Mouse (Mus musculus) forebrain, embryonic 16.5 days (tissue): ENCODE results near the gene Cul1. TPM values are rescaled to one million over a fixed set of nuclear protein-coding genes. Genes with fewer than 3 reads are reported as not detected.

Source experiments
- ATAC-seq: fragments of 200-750 bp; cut with Nextera tagmentation; 2 replicates; pipeline ENCODE4 v1.8.0; 2017; ENCODE audit warnings: mild to moderate bottlenecking, moderate library complexity
- H3K27ac ChIP-seq: fragments of 300-500 bp; sonication (generic); 2 replicates; pipeline ENCODE4 v1.5.1; 2014; ENCODE audit warnings: low read length, control low read depth
- H3K27me3 ChIP-seq: fragments of 300-500 bp; sonication (generic); replicated peaks from 2 replicates; pipeline ENCODE4 v1.6.1; 2014; ENCODE audit warnings: low read length; ENCODE audit not compliant: control insufficient read depth, insufficient read depth
- H3K36me3 ChIP-seq: fragments of 300-500 bp; sonication (generic); 2 replicates; pipeline ENCODE4 v1.6.1; 2014; ENCODE audit not compliant: control insufficient read depth, insufficient read depth
- H3K4me1 ChIP-seq: fragments of 300-500 bp; sonication (generic); replicated peaks from 2 replicates; pipeline ENCODE4 v1.6.1; 2014; ENCODE audit warnings: low read length; ENCODE audit not compliant: control insufficient read depth, insufficient read depth
- H3K4me2 ChIP-seq: fragments of 300-500 bp; sonication (generic); 2 replicates; pipeline ENCODE4 v1.6.1; 2014; ENCODE audit warnings: mild to moderate bottlenecking, low read length, control low read depth
- H3K4me3 ChIP-seq: fragments of 300-500 bp; sonication (generic); replicated peaks from 2 replicates; pipeline ENCODE4 v1.5.1; 2014; ENCODE audit warnings: mild to moderate bottlenecking, low read length, control low read depth
- H3K9ac ChIP-seq: fragments of 300-500 bp; sonication (generic); replicated peaks from 2 replicates; pipeline ENCODE4 v1.6.1; 2014; ENCODE audit warnings: low read depth, low read length, control low read depth
- H3K9me3 ChIP-seq: fragments of 300-500 bp; sonication (generic); 2 replicates; pipeline ENCODE4 v1.6.1; 2016; ENCODE audit warnings: low read length; ENCODE audit not compliant: control insufficient read depth
- WGBS: fragments of 180-500 bp; shearing (Covaris S2); extraction: QIAGEN DNeasy Blood & Tissue Kit; methylation state at CpG from one replicate; pipeline ENCODE4 v1.1.7; 2014; 5-methylcytosine and 5-hydroxymethylcytosine counted together
- polyA plus RNA-seq: library from polyadenylated mRNA; unstranded; fragments of >200 nt; fragmentation: Nextera tagmentation; extraction: Ambion mirVana; gene quantifications from 2 replicates; pipeline ENCODE4 v1.2.1, GENCODE M21; 2015

Cul1 gene
- polyA plus RNA-seq, 1 experiment from 2014 or later = 168 TPM

DNA sequence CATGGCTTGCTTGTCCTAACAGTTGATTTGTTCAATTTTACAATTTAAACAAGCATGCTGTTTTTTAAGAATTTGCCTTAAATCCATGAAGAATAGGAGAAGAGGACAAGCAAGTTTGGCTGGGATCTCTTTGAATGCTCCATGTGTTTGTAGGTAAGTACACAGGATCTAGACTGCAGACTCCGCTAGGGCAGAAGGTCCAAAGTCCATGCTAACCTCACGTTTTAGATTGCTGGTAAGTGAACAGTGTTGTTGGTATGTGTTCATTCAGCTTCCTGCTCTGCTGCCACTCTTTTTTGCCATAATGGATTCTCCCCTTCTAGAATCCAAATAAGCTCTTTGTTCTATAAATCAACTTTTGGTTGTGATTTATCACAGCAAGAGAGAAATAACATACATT, 73.9 kb downstream of the Cul1 start:
- WGBS = 84% methylated on average over 2 of the region's 2 CpGs
- no peaks in the 10 kb centered on the region for H3K4me1 ChIP-seq
- H3K36me3 ChIP-seq = peaks cover 40% of the 10 kb centered on the region
- H3K27me3 ChIP-seq = no peaks in the 10 kb centered on the region
- H3K4me3 ChIP-seq = no peak overlapping the region
- H3K27ac ChIP-seq = no peak overlapping the region
- H3K9me3 ChIP-seq = no peaks in the 10 kb centered on the region
- no peak overlapping the region for H3K4me2 ChIP-seq
- no peak for ATAC-seq
- H3K9ac ChIP-seq = no peak overlapping the region

DNA sequence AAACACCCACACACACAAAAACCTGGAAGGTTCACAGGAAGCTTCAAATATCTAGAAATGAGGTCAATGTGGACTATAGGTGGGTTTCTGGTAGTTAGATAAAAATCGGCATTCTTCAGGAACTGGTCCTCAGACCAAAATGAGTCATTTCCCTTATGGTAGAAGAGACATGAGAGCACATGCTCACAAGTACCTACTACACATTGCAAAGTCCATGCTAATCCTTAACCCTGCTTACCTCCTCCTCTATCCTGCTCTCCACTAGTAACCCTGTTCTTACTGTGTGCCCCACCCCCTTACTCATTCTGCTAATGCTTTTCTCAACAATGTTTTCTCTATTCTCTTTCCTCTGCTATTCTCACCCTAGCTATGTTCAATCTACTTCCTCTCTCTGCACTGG, 74.5 kb downstream of the Cul1 start:
- no peak overlapping the region for H3K9ac ChIP-seq
- no peak overlapping the region for H3K27ac ChIP-seq
- no peaks in the 10 kb centered on the region for H3K4me1 ChIP-seq
- no peaks in the 10 kb centered on the region for H3K9me3 ChIP-seq
- H3K4me3 ChIP-seq = no peak overlapping the region
- H3K36me3 ChIP-seq = peaks cover 37% of the 10 kb centered on the region
- no peaks in the 10 kb centered on the region for H3K27me3 ChIP-seq
- WGBS = 92% methylated on average over 1 of the region's 1 CpGs
- ATAC-seq = no peak
- H3K4me2 ChIP-seq = no peak overlapping the region

DNA sequence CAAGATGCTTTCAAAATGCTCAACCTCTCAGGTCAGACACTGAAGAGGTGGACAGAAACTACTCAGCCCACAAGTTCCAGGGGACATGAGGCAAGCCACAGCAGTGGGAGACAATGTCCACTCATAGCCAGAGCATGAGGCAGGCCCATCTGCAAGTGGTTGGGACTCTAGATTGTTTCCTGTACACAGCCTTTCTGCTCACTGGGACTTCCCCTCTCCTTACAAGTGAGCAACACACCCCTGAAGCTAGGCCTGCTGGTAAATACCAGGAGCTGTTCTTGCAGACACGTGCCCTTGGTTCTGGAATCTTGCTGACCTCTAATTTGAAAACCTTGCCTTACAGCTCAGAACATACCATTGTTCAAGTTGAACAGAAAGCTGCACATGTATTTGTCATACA, 79.3 kb downstream of the Cul1 start:
- no peak for ATAC-seq
- H3K36me3 ChIP-seq = peaks cover 11% of the 10 kb centered on the region

DNA sequence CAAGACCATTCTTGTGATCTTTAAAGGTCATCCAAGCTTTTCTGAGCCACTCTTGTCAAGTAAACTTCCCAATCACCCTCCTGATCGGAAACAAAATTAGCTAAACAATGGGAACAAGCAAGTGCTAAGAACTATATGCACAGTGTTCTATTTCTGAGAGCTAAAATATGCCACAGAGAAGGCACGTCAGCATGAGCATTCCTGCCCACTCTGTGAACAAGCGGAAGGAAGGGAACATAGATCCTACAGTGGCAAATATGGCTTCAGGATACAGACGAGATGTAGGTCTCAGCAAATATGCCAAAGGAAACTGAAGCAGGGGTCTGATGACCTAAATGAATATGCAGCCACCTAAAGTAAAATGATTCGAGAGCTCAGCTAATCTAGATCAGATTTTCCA, 82.1 kb downstream of the Cul1 start:
- Histone ChIP-seq H3K27me3 (no peaks in the 10 kb centered on the region), H3K4me3 (no peak overlapping the region), H3K9me3 (no peaks in the 10 kb centered on the region), H3K27ac (no peak overlapping the region), H3K36me3 (peaks cover 8% of the 10 kb centered on the region), H3K4me1 (no peaks in the 10 kb centered on the region), H3K4me2 (no peak overlapping the region), H3K9ac (no peak overlapping the region)
- ATAC-seq = no peak
- WGBS = 88% methylated on average over 5 of the region's 5 CpGs

More for the DNA sequence above, 79.3 kb downstream of the Cul1 start:
- no peak overlapping the region for H3K4me3 ChIP-seq
- no peaks in the 10 kb centered on the region for H3K4me1 ChIP-seq
- no peaks in the 10 kb centered on the region for H3K27me3 ChIP-seq
- H3K9me3 ChIP-seq = no peaks in the 10 kb centered on the region
- H3K9ac ChIP-seq = no peak overlapping the region
- no peak overlapping the region for H3K27ac ChIP-seq
- 80% methylated on average over 1 of the region's 1 CpGs for WGBS
- no peak overlapping the region for H3K4me2 ChIP-seq

DNA sequence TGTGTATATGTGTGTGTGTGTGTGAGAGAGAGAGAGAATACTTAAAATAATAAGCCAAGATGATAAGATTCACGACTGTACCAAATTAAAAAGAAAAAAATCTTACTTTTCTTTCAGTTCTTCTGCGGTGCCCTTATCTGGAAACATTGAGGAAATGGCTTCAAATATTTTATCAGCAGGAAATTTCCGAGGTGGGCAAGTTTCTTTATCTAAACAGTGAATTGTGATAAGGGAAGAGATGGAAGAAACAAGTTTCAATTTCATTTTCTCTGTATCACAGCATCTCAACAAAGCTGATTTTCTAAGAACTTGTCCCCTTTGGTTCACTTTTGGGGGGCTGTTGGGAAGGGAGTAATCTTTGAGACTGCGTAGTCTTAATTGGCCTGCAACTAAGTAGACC, 99.1 kb downstream of the Cul1 start:
- no peak for ATAC-seq

DNA sequence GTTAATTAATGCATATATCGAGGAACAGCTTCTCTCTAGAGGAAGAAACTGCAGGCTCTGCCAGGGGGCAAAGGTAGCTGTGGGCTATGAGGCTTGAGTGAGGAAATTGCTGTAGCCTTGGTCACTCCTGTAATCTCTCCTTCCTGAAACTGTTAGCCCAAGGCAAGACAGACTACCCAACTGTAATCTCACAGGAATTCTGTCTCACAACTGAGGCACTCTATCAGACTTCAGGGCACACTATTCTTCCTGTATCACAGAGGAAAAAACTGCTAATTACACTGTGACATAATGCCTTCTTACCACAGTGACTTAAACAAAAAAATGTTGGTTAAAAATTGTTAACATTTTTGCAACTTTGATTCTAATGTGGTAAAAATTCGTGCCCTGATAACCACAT, 106.1 kb downstream of the Cul1 start:
- H3K9ac ChIP-seq = no peak overlapping the region
- H3K27me3 ChIP-seq = no peaks in the 10 kb centered on the region
- H3K9me3 ChIP-seq = no peaks in the 10 kb centered on the region
- no peak for ATAC-seq
- H3K4me3 ChIP-seq = no peak overlapping the region
- no peak overlapping the region for H3K27ac ChIP-seq
- no peaks in the 10 kb centered on the region for H3K4me1 ChIP-seq
- WGBS = 84% methylated on average over 2 of the region's 2 CpGs
- H3K4me2 ChIP-seq = no peak overlapping the region
- H3K36me3 ChIP-seq = peaks cover 22% of the 10 kb centered on the region

More for the DNA sequence above, 99.1 kb downstream of the Cul1 start:
- Histone ChIP-seq H3K4me3 (no peak overlapping the region), H3K4me1 (no peaks in the 10 kb centered on the region), H3K27ac (no peak overlapping the region), H3K36me3 (peaks cover 37% of the 10 kb centered on the region), H3K9ac (no peak overlapping the region), H3K4me2 (no peak overlapping the region), H3K9me3 (no peaks in the 10 kb centered on the region), H3K27me3 (no peaks in the 10 kb centered on the region)
- WGBS = 96% methylated on average over 4 of the region's 4 CpGs

DNA sequence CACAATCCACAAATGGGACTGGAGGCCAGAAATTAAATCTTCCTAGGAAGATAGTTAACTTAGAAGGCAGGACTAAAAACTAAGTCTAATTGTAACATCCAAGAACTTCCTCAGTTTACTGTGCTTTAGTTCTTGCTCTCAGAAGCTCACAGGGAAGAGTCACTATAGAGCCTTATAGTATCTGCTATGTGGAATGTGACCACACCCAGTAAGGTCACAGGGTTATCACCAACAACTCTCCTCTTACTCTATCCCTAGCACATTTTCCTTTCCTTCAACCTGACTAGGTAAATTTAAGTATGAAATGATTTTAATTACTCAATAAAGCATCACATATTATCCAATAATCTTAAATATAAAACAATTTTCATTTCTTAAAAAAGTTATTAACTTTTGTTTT, 107.2 kb downstream of the Cul1 start:
- ATAC-seq = no peak
- Histone ChIP-seq H3K27ac (no peak overlapping the region), H3K36me3 (peaks cover 17% of the 10 kb centered on the region), H3K4me1 (no peaks in the 10 kb centered on the region; the same call in 1 of the 2 replicates), H3K9me3 (no peaks in the 10 kb centered on the region), H3K4me3 (no peak overlapping the region), H3K4me2 (no peak overlapping the region), H3K9ac (no peak overlapping the region), H3K27me3 (no peaks in the 10 kb centered on the region)

DNA sequence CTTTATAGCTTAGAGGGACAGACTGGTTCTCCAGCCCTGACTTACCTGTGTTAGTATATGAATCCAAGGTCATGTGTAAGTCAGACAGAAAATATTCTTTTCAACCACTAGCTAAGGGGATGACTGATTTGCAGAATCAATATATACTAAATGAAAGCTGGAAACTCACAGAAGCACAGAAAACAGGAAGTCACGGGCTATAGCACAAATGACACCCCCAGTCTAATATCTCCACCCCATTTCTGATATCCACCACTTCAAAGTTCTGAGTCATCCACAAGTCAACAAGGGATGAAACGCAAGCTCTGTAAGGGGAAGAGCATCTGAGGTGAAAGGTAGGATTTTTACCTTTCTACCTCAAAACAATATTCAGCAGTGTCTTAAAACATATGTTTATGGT, 107.6 kb downstream of the Cul1 start:
- Histone ChIP-seq H3K9me3 (no peaks in the 10 kb centered on the region), H3K36me3 (peaks cover 18% of the 10 kb centered on the region), H3K27me3 (no peaks in the 10 kb centered on the region), H3K4me1 (no peaks in the 10 kb centered on the region; the same call in 1 of the 2 replicates), H3K4me2 (no peak overlapping the region), H3K4me3 (no peak overlapping the region), H3K9ac (no peak overlapping the region), H3K27ac (no peak overlapping the region)
- ATAC-seq = no peak
- whole genome bisulfite sequencing = 92% methylated on average over 2 of the region's 2 CpGs

DNA sequence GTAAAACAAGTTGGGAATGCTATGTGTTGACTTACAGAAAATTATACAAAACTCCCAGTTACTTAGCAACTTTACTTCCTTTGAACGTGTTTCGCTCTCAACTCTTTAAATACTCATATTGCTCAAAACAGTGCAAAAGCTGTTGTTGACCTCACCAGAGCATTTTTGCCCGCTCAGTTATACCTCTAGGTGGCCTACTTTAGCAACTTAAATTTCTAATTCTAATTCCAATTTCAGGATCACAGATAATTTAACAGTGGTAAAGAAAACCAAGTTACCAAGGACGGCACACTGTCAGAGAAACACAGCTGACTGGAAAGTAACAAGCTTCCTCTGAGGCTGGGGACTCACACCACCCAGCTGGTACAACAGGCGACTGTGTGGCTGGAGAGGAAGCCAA, 108.2 kb downstream of the Cul1 start:
- 78% methylated on average over 5 of the region's 5 CpGs for WGBS
- Histone ChIP-seq H3K4me1 (no peaks in the 10 kb centered on the region; the same call in 1 of the 2 replicates), H3K27ac (no peak overlapping the region), H3K27me3 (no peaks in the 10 kb centered on the region), H3K4me3 (no peak overlapping the region), H3K9ac (no peak overlapping the region), H3K9me3 (no peaks in the 10 kb centered on the region), H3K4me2 (no peak overlapping the region), H3K36me3 (peaks cover 17% of the 10 kb centered on the region)
- no peak for ATAC-seq

DNA sequence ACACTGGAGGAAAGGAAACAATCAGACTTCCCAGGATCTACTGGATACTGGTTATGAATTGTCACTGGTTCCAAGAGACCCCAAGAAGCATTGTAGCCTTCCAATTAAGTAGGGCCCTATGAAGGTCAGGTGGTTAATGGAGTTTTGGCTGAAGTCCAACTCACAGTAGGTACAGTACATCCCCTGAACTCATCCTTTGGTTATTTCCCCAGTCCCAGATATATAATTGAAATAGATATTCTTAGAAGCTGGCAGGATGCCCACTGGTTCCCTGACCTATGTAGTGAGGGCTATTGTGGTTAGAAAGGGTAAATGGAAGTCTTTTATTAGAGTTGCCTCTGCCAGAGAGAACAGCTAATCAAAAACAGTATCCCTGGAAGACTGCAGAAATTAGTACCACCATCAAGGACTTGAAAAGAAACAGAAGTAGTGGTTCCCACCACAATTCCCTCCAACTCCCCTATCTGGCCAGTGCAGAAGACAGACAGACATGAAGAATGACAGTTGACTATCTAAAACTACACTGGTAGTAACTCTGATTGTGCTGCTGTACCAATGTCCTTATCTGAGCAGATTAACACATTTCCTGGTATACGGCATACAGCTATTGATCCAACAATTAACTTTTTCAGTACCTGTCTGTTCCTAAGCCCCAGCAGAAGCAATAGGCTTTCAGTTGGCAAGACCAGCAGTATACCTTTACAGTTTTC, 112.3 kb downstream of the Cul1 start:
- Histone ChIP-seq H3K9ac (no peak overlapping the region), H3K36me3 (peaks cover 33% of the 10 kb centered on the region), H3K27ac (no peak overlapping the region; the same call in 1 of the 2 replicates), H3K9me3 (no peaks in the 10 kb centered on the region), H3K4me2 (no peak overlapping the region), H3K27me3 (no peaks in the 10 kb centered on the region), H3K4me1 (no peaks in the 10 kb centered on the region; the same call in 1 of the 2 replicates), H3K4me3 (no peak overlapping the region)
- WGBS = 89% methylated on average over 1 of the region's 1 CpGs
- ATAC-seq = no peak
